Mouse (Mus musculus) layer of hippocampus, postnatal 10 days (tissue): Measurements from ENCODE around the gene Antxr2. TPM values are rescaled to one million over a fixed set of nuclear protein-coding genes. Genes with fewer than 3 reads are reported as not detected.
A peak's percentile ranks its signal among the peaks of the same experiment; 100 is the strongest.

Experiments
- DNase-seq, 2 experiments: peaks; one replicate each; pipeline ENCODE4 v3.0.0; 2021; ENCODE audit warnings: low spot score in 2 of 2
- total RNA-seq, 2 experiments: library from RNA; stranded (reverse); gene quantifications; 2 replicates each; pipeline ENCODE4 v1.2.3; 2021

Antxr2 gene
- total RNA-seq, 2 experiments from 2014 or later, result 2.6 to 2.7 TPM

- DNase-seq, result no peak
Observed at GRCm38 (mm10) chr5:97996500-97997176, 34.2 kb downstream of the Antxr2 start.

- DNase-seq, result no peak
Observed at GRCm38 (mm10) chr5:97995881-97996280, 35.0 kb downstream of the Antxr2 start.

- DNase-seq, result no peak
Observed at GRCm38 (mm10) chr5:97986656-97987294, 44.1 kb downstream of the Antxr2 start.

GRCm38 (mm10) chr5:97983375-97983774 is 47.5 kb downstream of the Antxr2 start:
- no peak for DNase-seq

GRCm38 (mm10) chr5:97980472-97980871 is 50.4 kb downstream of the Antxr2 start:
- no peak for DNase-seq

- no peak for DNase-seq
Observed at GRCm38 (mm10) chr5:97973293-97973692, 57.5 kb downstream of the Antxr2 start.

- DNase-seq, result no peak
Observed at GRCm38 (mm10) chr5:97972029-97972428, 58.8 kb downstream of the Antxr2 start.

- DNase-seq, result no peak
Observed at GRCm38 (mm10) chr5:97971236-97971635, 59.6 kb downstream of the Antxr2 start.

GRCm38 (mm10) chr5:97967044-97967443 is 63.8 kb downstream of the Antxr2 start:
- no peak for DNase-seq

GRCm38 (mm10) chr5:97966101-97966500 is 64.7 kb downstream of the Antxr2 start:
- no peak for DNase-seq

- no peak for DNase-seq
Observed at GRCm38 (mm10) chr5:97964444-97964843, 66.4 kb downstream of the Antxr2 start.

- DNase-seq, result no peak
Observed at GRCm38 (mm10) chr5:97962512-97962911, 68.3 kb downstream of the Antxr2 start.

- no peak for DNase-seq
Observed at GRCm38 (mm10) chr5:97961786-97962185, 69.1 kb downstream of the Antxr2 start.

GRCm38 (mm10) chr5:97959651-97960050 is 71.2 kb downstream of the Antxr2 start:
- no peak for DNase-seq

- no peak for DNase-seq
Observed at GRCm38 (mm10) chr5:97959010-97959409, 71.8 kb downstream of the Antxr2 start.

- no peak for DNase-seq
Observed at GRCm38 (mm10) chr5:97957501-97957900, 73.3 kb downstream of the Antxr2 start.

GRCm38 (mm10) chr5:97954193-97954772 is 76.6 kb downstream of the Antxr2 start:
- DNase-seq, result no peak

GRCm38 (mm10) chr5:97953241-97953920 is 77.5 kb downstream of the Antxr2 start:
- DNase-seq, result no peak

- no peak for DNase-seq
Observed at GRCm38 (mm10) chr5:97947261-97947660, 83.6 kb downstream of the Antxr2 start.

- no peak for DNase-seq
Observed at GRCm38 (mm10) chr5:97946236-97946635, 84.6 kb downstream of the Antxr2 start.

GRCm38 (mm10) chr5:97935140-97936129 is 95.4 kb downstream of the Antxr2 start:
- peak; percentile 38 to 57 for DNase-seq
